Mouse (Mus musculus) ES-CJ7 (cell line): ENCODE measurements around the gene Mad1l1.

Source experiments
- DNase-seq: peaks from one replicate; pipeline ENCODE4 v3.0.0; 2011; ENCODE audit warnings: low read depth, low spot score

Mad1l1 gene

GRCm38 (mm10) chr5:140055431-140055830, 265.9 kb downstream of the Mad1l1 start:
- peak; percentile 26 for DNase-seq

GRCm38 (mm10) chr5:140053626-140054025, 267.7 kb downstream of the Mad1l1 start:
- DNase-seq: no peak

GRCm38 (mm10) chr5:140052405-140052804, 268.9 kb downstream of the Mad1l1 start:
- DNase-seq: no peak

DNA sequence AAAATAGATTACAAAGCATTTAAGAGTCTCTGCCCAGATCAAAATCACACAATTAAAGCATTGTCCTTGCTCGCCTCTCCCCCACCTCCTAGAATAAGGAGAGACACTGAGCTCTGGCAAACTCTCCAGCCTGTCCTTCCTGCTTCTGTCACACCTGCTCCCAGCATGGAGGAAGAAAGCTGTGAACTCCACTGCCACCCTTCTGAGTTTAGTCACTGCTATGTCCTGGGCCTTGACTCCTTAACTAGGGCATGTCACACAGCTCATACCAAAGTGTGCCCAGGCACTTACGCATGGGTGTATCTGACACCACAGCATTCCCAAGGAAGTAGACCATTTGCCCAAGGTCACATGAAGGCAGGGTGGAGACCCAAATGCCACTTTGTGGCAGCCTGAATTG, 275.9 kb downstream of the Mad1l1 start:
- no peak for DNase-seq

DNA sequence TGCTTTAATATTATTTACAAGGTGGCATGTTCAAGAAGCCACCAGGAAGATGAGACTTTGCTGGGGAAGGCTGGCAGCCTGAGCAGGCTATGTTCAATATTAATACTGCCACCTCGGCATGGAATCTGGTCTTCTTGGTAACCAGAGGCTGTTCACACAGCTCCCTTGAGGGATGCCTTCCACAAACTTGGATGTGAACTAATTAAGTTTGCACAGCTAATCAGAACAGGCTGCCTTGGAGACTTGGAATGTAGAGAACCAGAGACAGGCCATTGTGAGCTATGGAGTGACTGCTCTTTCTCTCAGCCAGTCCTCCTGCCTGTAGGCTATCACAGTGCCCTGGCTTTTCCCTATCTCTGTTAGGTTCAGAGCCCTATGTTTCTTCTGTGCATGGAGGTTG, 278.4 kb downstream of the Mad1l1 start:
- no peak for DNase-seq

GRCm38 (mm10) chr5:140042002-140042611, 279.2 kb downstream of the Mad1l1 start:
- peak; percentile 12 for DNase-seq

DNA sequence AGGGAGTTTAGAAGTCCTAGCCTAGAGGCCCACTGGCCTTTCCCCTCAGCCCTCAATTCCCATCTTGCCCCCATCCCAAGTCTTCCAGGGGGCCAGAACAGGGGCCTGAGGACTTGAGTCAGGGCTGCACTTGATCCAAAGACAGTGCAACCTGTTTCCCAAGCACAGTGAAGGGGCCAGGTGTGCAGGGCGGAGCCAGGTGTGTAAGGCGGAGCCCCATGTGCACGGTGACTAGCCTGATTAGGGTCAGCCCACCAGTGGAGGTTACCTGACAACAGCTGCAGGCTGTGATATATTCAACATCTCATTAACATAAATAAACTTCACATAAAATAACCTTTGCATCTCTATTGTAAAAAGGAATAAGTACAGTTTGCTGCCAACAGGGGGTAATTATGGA, 280.3 kb downstream of the Mad1l1 start:
- no peak for DNase-seq

DNA sequence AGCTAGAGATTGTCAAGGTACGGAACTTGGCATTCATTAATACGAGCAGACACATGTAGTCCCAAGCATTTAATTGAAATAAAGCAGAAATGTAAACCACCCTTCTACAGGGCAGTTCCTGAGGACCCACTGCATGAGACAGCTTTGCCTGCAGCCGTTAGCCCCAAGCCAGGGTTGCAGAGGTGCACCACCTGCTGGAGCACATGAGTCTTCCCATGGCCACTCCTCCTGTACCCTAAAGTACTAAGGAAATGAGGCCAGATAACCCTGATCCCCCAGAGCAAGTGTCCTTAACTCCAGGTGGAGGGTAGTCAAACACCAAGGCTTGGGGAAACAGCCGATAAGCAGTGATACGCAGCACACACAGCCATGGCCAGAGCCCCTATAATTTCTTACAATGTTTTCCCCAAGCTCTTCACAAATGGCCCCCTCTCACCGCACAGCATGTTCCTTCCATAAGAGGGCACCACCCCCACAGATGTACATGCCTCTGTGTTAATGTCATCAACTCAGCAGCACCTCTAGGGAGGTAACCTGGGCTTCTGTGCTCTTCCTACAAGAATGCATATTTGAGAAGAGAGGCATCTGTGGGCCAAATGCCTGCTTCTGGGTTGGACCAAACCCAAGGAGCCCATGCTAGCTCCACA, 283.6 kb downstream of the Mad1l1 start:
- peak; percentile 15 for DNase-seq

GRCm38 (mm10) chr5:140035641-140036040, 285.7 kb downstream of the Mad1l1 start:
- DNase-seq: no peak

DNA sequence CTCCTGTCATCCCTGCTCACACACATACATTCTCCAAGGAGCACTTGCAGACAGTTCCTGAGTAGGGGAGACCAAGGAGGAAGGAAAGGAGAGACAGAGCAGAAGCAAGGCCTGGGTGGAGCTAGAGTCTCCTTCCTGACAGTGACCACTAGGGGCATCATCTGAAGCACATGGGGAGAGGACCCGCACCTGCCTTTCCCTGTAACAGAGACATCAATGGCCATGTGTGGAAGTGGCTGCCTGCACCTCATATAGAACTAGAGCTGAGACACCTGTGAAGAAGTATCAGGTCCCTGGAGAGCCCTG, 286.4 kb downstream of the Mad1l1 start:
- DNase-seq: peak; percentile 46

DNA sequence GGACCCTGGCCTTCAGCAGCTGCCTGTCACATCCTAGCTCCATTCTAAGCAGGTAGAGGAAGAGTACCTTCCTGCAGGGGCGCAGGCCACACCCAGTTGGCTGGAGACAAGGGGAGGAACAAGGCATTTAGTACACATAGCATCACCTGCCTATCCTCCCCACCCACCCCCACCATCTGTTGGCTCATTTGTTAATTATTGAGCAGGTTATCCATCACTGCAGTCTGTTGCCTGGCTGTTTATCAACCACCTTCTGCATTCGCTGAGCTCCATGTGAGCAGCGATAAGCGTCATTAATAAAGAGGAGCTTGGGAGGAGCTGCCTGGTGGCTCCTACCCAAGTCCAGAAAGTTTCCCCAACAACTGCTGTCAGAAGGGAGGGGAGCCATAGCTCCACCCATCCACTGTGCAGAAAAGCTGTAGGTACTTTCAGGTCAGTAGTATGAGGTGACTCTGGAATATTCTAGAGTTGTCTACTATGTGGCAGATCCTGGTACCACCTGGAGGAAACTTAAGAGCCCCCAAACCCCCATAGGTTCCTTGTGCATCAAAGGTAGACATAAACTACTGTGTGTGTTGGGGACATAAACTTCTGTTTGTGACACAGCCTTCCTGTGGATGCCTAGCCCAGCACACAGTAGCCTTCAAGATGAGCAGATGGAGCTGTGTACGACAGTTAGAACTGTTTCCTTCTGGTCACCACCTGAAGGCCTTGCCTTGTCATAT, 286.9 kb downstream of the Mad1l1 start:
- DNase-seq: no peak

GRCm38 (mm10) chr5:140026366-140026765, 295.0 kb downstream of the Mad1l1 start:
- DNase-seq: no peak

GRCm38 (mm10) chr5:140025301-140025700, 296.1 kb downstream of the Mad1l1 start:
- no peak for DNase-seq

- no peak for DNase-seq
Observed at GRCm38 (mm10) chr5:140023941-140024500, 297.3 kb downstream of the Mad1l1 start.

DNA sequence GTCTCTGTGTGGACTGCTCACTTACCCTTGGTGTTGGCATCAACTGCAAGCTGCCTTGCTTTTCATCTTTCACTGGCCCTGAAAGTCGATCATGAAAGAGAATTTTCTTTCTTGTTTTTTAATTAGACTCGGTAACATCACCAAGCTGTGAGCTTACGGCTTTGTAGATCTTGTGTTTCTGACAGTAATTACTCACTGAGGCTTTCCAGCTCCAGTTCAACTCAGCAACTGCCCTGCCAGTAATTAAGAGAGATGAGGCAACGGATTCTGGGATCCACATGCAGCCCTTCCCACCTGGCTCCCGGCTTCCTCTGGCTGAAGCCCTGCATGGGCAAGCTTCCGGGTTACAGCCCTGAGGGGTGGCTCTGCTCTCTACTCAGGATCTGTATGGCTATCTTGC, 298.5 kb downstream of the Mad1l1 start:
- no peak for DNase-seq

DNA sequence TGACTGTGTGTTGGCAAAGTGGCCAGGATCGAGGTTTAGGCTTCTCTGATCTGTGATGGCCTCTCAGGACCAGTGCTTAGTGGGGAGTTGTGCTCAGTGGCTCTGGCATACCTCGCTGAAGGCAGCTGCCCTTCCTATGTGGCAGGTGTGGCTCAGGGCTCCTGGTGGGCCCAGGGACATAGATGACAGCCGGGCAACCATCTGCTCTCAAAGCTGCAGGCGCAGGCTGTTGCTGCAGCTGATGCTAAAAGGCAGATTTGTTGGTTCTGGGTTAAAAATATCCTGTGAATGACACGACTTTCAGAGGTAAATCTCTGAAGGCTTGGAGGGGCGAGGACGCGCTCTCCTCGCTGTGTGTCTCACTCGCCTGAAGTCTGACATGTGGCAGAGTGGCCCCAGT, 299.6 kb downstream of the Mad1l1 start:
- no peak for DNase-seq

GRCm38 (mm10) chr5:140019616-140020015, 301.7 kb downstream of the Mad1l1 start:
- DNase-seq: no peak

GRCm38 (mm10) chr5:140018780-140019179, 302.6 kb downstream of the Mad1l1 start:
- no peak for DNase-seq

DNA sequence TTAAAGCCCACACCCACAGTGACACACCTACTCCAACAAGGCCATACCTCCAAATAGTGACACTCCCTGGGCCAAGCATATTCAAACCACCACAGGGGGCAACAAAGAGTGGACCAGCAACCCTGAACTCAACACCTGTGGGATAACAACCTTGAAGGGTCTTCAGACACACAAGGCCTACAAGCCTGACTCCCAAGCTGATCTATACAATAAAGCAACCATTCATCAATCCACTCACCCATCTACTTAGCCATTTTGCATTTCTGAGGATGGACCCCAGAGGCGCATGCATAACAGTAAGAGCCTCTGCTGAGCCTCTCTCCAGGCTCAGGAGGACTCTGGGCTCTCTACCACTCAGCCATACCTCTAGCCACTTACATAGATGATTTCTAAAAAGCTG, 304.5 kb downstream of the Mad1l1 start:
- peak; percentile 76 for DNase-seq

GRCm38 (mm10) chr5:140013652-140014051, 307.7 kb downstream of the Mad1l1 start:
- DNase-seq: no peak

DNA sequence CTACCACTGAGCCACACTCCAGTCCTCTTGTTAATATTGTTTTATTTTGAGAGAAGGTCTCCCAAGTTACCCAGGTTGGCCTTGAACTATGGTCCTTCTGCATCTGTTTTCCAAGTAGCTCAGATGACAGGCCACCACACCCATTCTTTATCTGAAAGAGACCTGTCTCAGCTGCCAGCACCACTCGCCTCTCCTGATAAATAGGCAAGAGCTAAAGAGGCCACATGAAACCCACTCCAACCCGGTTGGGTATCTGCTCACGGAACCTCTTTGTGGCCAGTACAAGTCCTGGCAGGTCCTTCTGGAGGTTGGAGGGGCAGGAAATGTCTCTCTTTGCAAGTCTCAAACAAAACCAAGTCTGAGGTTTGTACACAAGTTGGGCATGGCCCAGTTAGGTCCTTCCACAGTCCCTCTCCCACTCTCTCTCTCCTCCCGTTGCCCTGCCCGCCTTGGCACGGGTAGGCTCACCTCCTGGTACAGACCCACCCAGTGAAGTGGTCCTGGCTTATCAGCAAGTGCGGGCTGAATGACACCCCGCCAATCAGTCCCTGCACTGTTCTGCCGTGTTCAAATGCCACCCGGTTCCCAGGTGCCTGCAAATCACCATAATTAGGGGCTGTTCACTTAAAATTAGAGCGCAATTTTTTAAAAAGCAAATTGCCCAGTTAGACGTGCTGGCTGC, 308.9 kb downstream of the Mad1l1 start:
- no peak for DNase-seq

DNA sequence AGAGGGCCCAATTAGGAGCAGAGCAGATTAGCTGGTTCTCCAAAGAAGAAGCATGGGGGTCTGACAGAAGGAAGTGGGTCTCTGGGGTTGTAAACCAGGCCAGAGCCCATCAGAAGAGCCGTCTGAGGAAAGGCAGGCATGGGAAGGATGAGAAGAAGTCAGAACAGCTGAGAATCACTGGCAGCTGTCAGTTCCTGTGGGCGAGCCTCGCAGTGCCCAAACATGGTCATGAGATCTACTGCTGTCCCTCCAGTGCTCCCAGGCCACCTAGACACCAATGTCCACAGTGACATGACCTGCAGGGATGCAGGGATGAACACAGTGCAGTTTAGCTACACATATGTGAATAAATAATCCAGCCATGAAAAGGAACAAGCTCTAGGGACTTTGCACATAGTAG, 310.9 kb downstream of the Mad1l1 start:
- no peak for DNase-seq
